Mouse (Mus musculus) liver, postnatal 0 days (tissue): Measurements from ENCODE around the gene Il4i1.

Experiments used
- CTCF ChIP-seq: sonication (generic); IDR thresholded peaks from 2 replicates; pipeline ENCODE4 v1.5.1; 2016; ENCODE audit warnings: antibody characterized with exemption, low read depth
- EP300 ChIP-seq: IDR thresholded peaks from 2 replicates; pipeline ENCODE4 v1.6.1; 2016; ENCODE audit warnings: antibody characterized with exemption, low read depth, mild to moderate bottlenecking

DNA sequence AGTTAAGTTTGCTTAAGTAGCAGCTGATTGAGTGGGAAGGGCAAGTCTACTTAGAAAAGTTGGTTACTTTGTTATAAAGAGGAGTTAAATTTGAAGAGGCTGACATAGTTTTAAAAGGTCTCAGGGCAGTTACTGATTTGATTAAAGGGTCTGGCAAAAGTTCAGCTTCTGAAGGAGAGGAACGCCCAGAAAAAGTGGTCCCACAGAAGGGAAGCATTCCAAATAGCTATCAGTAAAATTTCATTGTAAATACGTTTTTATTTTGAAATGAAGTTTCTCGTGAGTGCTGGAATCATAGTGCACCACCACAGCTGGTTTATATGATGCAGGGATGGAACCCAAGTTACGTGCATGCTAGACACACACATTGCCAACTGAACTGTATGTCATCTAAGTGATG lies 16.6 kb downstream of the Il4i1 start:
- TF ChIP-seq CTCF (no peak), EP300 (no peak)
